Mouse (Mus musculus) lung, postnatal 0 days (tissue): ENCODE data around the gene Osbpl2. TPM values are rescaled to one million over a fixed set of nuclear protein-coding genes. Genes with fewer than 3 reads are reported as not detected.

Experiments used
- ATAC-seq: fragments of 200-750 bp; cut with Nextera tagmentation; 2 replicates; pipeline ENCODE4 v1.8.0; 2017; ENCODE audit warnings: moderate library complexity
- DNase-seq: peaks from one replicate; pipeline ENCODE4 v3.0.0-alpha.2; 2016; ENCODE audit warnings: low spot score
- H3K27ac ChIP-seq: fragments of 300-500 bp; sonication (generic); 2 replicates; pipeline ENCODE4 v1.5.1; 2014; ENCODE audit warnings: antibody characterized with exemption, mild to moderate bottlenecking, low read length, mixed read lengths
- H3K27me3 ChIP-seq: fragments of 300-500 bp; sonication (generic); replicated peaks from 2 replicates; pipeline ENCODE4 v1.6.1; 2014; ENCODE audit warnings: low read length, mixed read lengths; ENCODE audit not compliant: insufficient read depth
- H3K36me3 ChIP-seq: fragments of 300-500 bp; sonication (generic); 2 replicates; pipeline ENCODE4 v1.6.1; 2014; ENCODE audit warnings: low read length, mixed read lengths; ENCODE audit not compliant: insufficient read depth
- H3K4me1 ChIP-seq: fragments of 300-500 bp; sonication (generic); 2 replicates; pipeline ENCODE4 v1.6.1; 2014; ENCODE audit warnings: antibody characterized with exemption, low read depth, low read length, mixed read lengths; ENCODE audit not compliant: insufficient read depth
- H3K4me2 ChIP-seq: fragments of 300-500 bp; sonication (generic); replicated peaks from 2 replicates; pipeline ENCODE4 v1.6.1; 2014; ENCODE audit warnings: low read depth, mild to moderate bottlenecking, low read length, moderate library complexity, mixed read lengths
- H3K4me3 ChIP-seq: fragments of 300-500 bp; sonication (generic); 2 replicates; pipeline ENCODE4 v1.5.1; 2014; ENCODE audit warnings: low read depth, low read length
- H3K9ac ChIP-seq: fragments of 300-500 bp; sonication (generic); replicated peaks from 2 replicates; pipeline ENCODE4 v1.6.1; 2014; ENCODE audit warnings: low read depth, mild to moderate bottlenecking
- H3K9me3 ChIP-seq: fragments of 300-500 bp; sonication (generic); 2 replicates; pipeline ENCODE4 v1.6.1; 2016; ENCODE audit warnings: low read length, mixed read lengths
- CTCF ChIP-seq: IDR thresholded peaks from 2 replicates; pipeline ENCODE4 v1.5.1; 2016; ENCODE audit warnings: antibody characterized with exemption, mild to moderate bottlenecking
- EP300 ChIP-seq: IDR thresholded peaks from 2 replicates; pipeline ENCODE4 v1.6.1; 2016; ENCODE audit warnings: antibody characterized with exemption, mild to moderate bottlenecking, control low read depth
- WGBS: fragments of 180-500 bp; shearing (Covaris S2); extraction: QIAGEN DNeasy Blood & Tissue Kit; methylation state at CpG from one replicate; pipeline ENCODE4 v1.1.7; 2014; 5-methylcytosine and 5-hydroxymethylcytosine counted together
- polyA plus RNA-seq: library from polyadenylated mRNA; unstranded; fragments of >200 nt; fragmentation: Nextera tagmentation; extraction: Ambion mirVana; gene quantifications from 2 replicates; pipeline ENCODE4 v1.2.1, GENCODE M21; 2015

The Osbpl2 gene
- polyA plus RNA-seq, result 35.3 and 36.1 TPM in 2 replicates

- WGBS, result 1% methylated on average over 53 of the region's 55 CpGs
- Histone ChIP-seq H3K27me3 (no peaks in the 10 kb centered on the region), H3K9ac (peak within 1 kb of the TSS; percentile 77), H3K4me3 (peak within 1 kb of the TSS; percentile 81), H3K36me3 (no peaks in the 10 kb centered on the region), H3K4me1 (peaks cover 50% of the 10 kb centered on the region), H3K4me2 (peak within 1 kb of the TSS; percentile 88), H3K9me3 (no peaks in the 10 kb centered on the region), H3K27ac (peak within 1 kb of the TSS; percentile 91)
- ATAC-seq (peak; percentile 96), DNase-seq (peak; percentile 100)
- TF ChIP-seq EP300 (no peak; the same call in 1 of the 2 replicates), CTCF (no peak)
Measured at GRCm38 (mm10) chr2:180118661-180119438, at the start of gene Osbpl2. Osbpl2 (plus strand) TSS chr2:180119306.

- TF ChIP-seq EP300 (no peak), CTCF (no peak)
- Histone ChIP-seq H3K9ac (peak overlapping the region; percentile 41), H3K4me1 (peaks cover 9% of the 10 kb centered on the region; the same call in 1 of the 2 replicates), H3K27ac (peak overlapping the region; percentile 22), H3K4me2 (peak overlapping the region; percentile 84), H3K9me3 (no peaks in the 10 kb centered on the region), H3K36me3 (0 out of 2 replicates have a peak, but pooled peaks cover 6% of the 10 kb centered on the region), H3K27me3 (no peaks in the 10 kb centered on the region), H3K4me3 (peak overlapping the region; percentile 60)
- ATAC-seq (peak; percentile 60), DNase-seq (peak; percentile 16)
- 30% methylated on average over 20 of the region's 20 CpGs for WGBS
Measured at GRCm38 (mm10) chr2:180069770-180070480, 49.2 kb upstream of the Osbpl2 start.

GRCm38 (mm10) chr2:180070481-180071453 lies 48.3 kb upstream of the Osbpl2 start, which contains the start of gene Mtg2:
Mtg2 (plus strand) TSS chr2:180070588.
- Histone ChIP-seq H3K9ac (peak within 1 kb of the TSS; percentile 41), H3K4me3 (peak within 1 kb of the TSS; percentile 60), H3K9me3 (no peaks in the 10 kb centered on the region), H3K4me1 (peaks cover 9% of the 10 kb centered on the region; the same call in 1 of the 2 replicates), H3K36me3 (0 out of 2 replicates have a peak, but pooled peaks cover 6% of the 10 kb centered on the region), H3K4me2 (peak within 1 kb of the TSS; percentile 84), H3K27ac (peak within 1 kb of the TSS; percentile 22), H3K27me3 (no peaks in the 10 kb centered on the region)
- 4% methylated on average over 58 of the region's 58 CpGs for WGBS
- DNase-seq (peak; percentile 96), ATAC-seq (peak; percentile 99)
- TF ChIP-seq EP300 (no peak), CTCF (no peak; the same call in 1 of the 2 replicates)

- H3K9me3 ChIP-seq, result no peaks in the 10 kb centered on the region
- 0 out of 2 replicates have a peak, but pooled peaks cover 6% of the 10 kb centered on the region for H3K36me3 ChIP-seq
- ATAC-seq (no peak), DNase-seq (no peak)
- no peaks in the 10 kb centered on the region for H3K27me3 ChIP-seq
- no peak overlapping the region for H3K4me3 ChIP-seq
- no peak overlapping the region for H3K4me2 ChIP-seq
- 88% methylated on average over 2 of the region's 2 CpGs for WGBS
- peaks cover 9% of the 10 kb centered on the region; the same call in 1 of the 2 replicates for H3K4me1 ChIP-seq
- H3K27ac ChIP-seq, result no peak overlapping the region
- H3K9ac ChIP-seq, result no peak overlapping the region
- TF ChIP-seq EP300 (no peak), CTCF (no peak)
Measured at GRCm38 (mm10) chr2:180071671-180072070, 47.4 kb upstream of the Osbpl2 start.

- DNase-seq (no peak), ATAC-seq (no peak)
- Histone ChIP-seq H3K27ac (no peak overlapping the region), H3K9me3 (no peaks in the 10 kb centered on the region), H3K9ac (no peak overlapping the region), H3K4me1 (peaks cover 9% of the 10 kb centered on the region; the same call in 1 of the 2 replicates), H3K27me3 (no peaks in the 10 kb centered on the region), H3K4me3 (no peak overlapping the region), H3K4me2 (no peak overlapping the region), H3K36me3 (0 out of 2 replicates have a peak, but pooled peaks cover 3% of the 10 kb centered on the region)
- 87% methylated on average over 7 of the region's 7 CpGs for WGBS
- no peak for TF ChIP-seq EP300
- TF ChIP-seq CTCF, result no peak
Measured at GRCm38 (mm10) chr2:180072886-180073285, 46.2 kb upstream of the Osbpl2 start.
